1 mouse cellular context compared by ENCODE assay signal in genomic region chr15:99596056-99596687, GRCm38 (mm10).
TF ChIP-seq lines count a peak whose summit lies in the region.

No protein-coding gene starts in this region.

TF ChIP-seq in CH12.LX, 34 proteins besides CTCF, POLR2A, EP300 and RAD21:
- TF ChIP-seq ZKSCAN1 (IDR thresholded peaks at IDR 0.05; ENCODE audit: borderline replicate concordance, low read depth, low read length), result no peak
- TF ChIP-seq MXI1 (IDR thresholded peaks at IDR 0.05; ENCODE audit: low read depth, low read length), result peak; percentile 21; the same call in 1 of the 2 replicates
- peak; percentile 42; the same call in 1 of the 2 replicates for TF ChIP-seq SIN3A (IDR thresholded peaks at IDR 0.05; ENCODE audit: low read length)
- TF ChIP-seq NELFE (IDR thresholded peaks at IDR 0.05; ENCODE audit: low read depth, low read length), result peak; percentile 22; the same call in 1 of the 2 replicates
- TF ChIP-seq JUN (IDR thresholded peaks at IDR 0.05; ENCODE audit: insufficient read depth, low read depth, low read length), result no peak
- peak; percentile 89 for TF ChIP-seq SMC3 (IDR thresholded peaks at IDR 0.05; ENCODE audit: low read depth, low read length)
- TF ChIP-seq E2F4 (IDR thresholded peaks at IDR 0.05; ENCODE audit: insufficient replicate concordance, low read depth, low read length), result no peak
- 0 out of 2 replicates have a peak, but pooled peaks have one; percentile 21 for TF ChIP-seq TCF12 (IDR thresholded peaks at IDR 0.05; ENCODE audit: low read depth, low read length)
- TF ChIP-seq ETS1 (conservative IDR thresholded peaks at IDR 0.05; ENCODE audit: low read depth, low read length), result no peak
- no peak for TF ChIP-seq MAFK (IDR thresholded peaks at IDR 0.05; ENCODE audit: insufficient replicate concordance, low read length)
- peak; percentile 61 for TF ChIP-seq ZC3H11A (IDR thresholded peaks at IDR 0.05; ENCODE audit: low read depth, low read length)
- no peak for TF ChIP-seq GABPA (IDR thresholded peaks at IDR 0.05; ENCODE audit: insufficient replicate concordance, low read depth, low read length)
- TF ChIP-seq IRF4 (IDR thresholded peaks at IDR 0.05; ENCODE audit: low read depth, low read length), result peak; percentile 20; the same call in 1 of the 2 replicates
